35 mouse cellular contexts compared by ENCODE assay signal in the genomic region with DNA sequence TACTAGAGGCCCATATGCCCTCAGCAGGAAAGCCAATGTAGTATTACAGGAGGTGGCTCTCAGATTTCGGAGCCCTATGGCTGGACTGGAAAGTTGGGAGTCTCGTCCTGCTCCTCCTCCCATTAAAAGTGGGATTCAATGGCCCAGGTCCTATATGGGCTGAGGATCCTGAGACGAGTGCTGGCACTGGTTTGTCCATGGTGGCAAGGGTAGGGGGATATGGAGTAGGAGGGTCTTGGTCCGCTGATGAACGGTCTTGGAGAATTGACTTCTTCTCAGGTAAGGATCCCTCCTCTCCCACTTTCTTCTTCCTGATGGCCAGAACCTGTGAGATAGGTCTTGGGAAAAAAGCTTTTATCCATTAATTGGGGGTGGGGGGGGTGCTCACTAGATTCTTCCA.
"Had no signal": no experiment of that assay in that cellular context is flagged by ENCODE, and none has a peak within 500 bp of the region (broad histone marks: within the 10 kb centered on the region; RNA-seq: fewer than 3 reads in every experiment).

No protein-coding gene starts in this region.

- H3K9ac ChIP-seq: heart, embryonic 12.5 days; heart, embryonic 13.5 days; heart, embryonic 15.5 days; hindbrain, embryonic 12.5 days; hindbrain, embryonic 13.5 days; hindbrain, embryonic 14.5 days; hindbrain, embryonic 15.5 days; intestine, embryonic 15.5 days; kidney, embryonic 15.5 days had no signal

- H3K27me3 ChIP-seq: heart, embryonic 12.5 days; heart, embryonic 13.5 days; heart, embryonic 15.5 days; hindbrain, embryonic 12.5 days; hindbrain, embryonic 13.5 days; hindbrain, embryonic 15.5 days; intestine, embryonic 15.5 days; kidney, embryonic 15.5 days had no signal

- H3K4me2 ChIP-seq: heart, embryonic 11.5 days; heart, embryonic 12.5 days; heart, embryonic 13.5 days; heart, embryonic 15.5 days; hindbrain, embryonic 12.5 days; hindbrain, embryonic 13.5 days; hindbrain, embryonic 14.5 days; hindbrain, embryonic 15.5 days; intestine, embryonic 15.5 days; kidney, embryonic 15.5 days had no signal

- H3K9me3 ChIP-seq: heart, embryonic 10.5 days; heart, embryonic 13.5 days; heart, embryonic 15.5 days; hindbrain, embryonic 10.5 days; hindbrain, embryonic 12.5 days; hindbrain, embryonic 13.5 days; hindbrain, embryonic 15.5 days; intestine, embryonic 15.5 days; kidney, embryonic 15.5 days had no signal

- ATAC-seq: hindbrain, embryonic 16.5 days; hindbrain, postnatal 0 days; inflammation-experienced regulatory T-cells, adult 6 months; intestine, embryonic 15.5 days; intestine, embryonic 16.5 days; intestine, postnatal 0 days had no signal

- H3K4me3 ChIP-seq: heart, embryonic 10.5 days; heart, embryonic 12.5 days; heart, embryonic 13.5 days; heart, embryonic 15.5 days; hindbrain, embryonic 10.5 days; hindbrain, embryonic 12.5 days; hindbrain, embryonic 13.5 days; hindbrain, embryonic 15.5 days; intestine, embryonic 15.5 days; kidney, embryonic 15.5 days; layer of hippocampus, adult 2 months; left cerebral cortex, adult 2 months had no signal

- H3K4me1 ChIP-seq: heart, embryonic 10.5 days; heart, embryonic 12.5 days; heart, embryonic 13.5 days; heart, embryonic 15.5 days; hindbrain, embryonic 10.5 days; hindbrain, embryonic 12.5 days; hindbrain, embryonic 13.5 days; hindbrain, embryonic 15.5 days; intestine, embryonic 15.5 days; kidney, embryonic 15.5 days had no signal

- DNase-seq: heart, postnatal 10 days; heart, postnatal 14 days; heart, postnatal 36 days; heart, postnatal 4 days; kidney, adult 11 months; kidney, adult 18-20 months; kidney, adult 2 months; kidney, adult 8-10 months; kidney, adult 9 months; kidney, postnatal 10 days; kidney, postnatal 25 days; kidney, postnatal 36 days; kidney, postnatal 4 days; layer of hippocampus, adult 9-11 months; layer of hippocampus, postnatal 36 days had no signal

- H3K27ac ChIP-seq: heart, embryonic 10.5 days; heart, embryonic 13.5 days; heart, embryonic 15.5 days; hindbrain, embryonic 10.5 days; hindbrain, embryonic 12.5 days; hindbrain, embryonic 13.5 days; hindbrain, embryonic 14.5 days; hindbrain, embryonic 15.5 days; hindbrain, postnatal 0 days; intestine, embryonic 15.5 days; kidney, embryonic 15.5 days; kidney, postnatal 0 days; layer of hippocampus, adult 2 months; left cerebral cortex, adult 2 months had no signal

- H3K36me3 ChIP-seq: heart, embryonic 10.5 days; heart, embryonic 12.5 days; heart, embryonic 13.5 days; heart, embryonic 15.5 days; hindbrain, embryonic 10.5 days; hindbrain, embryonic 12.5 days; hindbrain, embryonic 13.5 days; hindbrain, embryonic 15.5 days; intestine, embryonic 15.5 days; kidney, embryonic 15.5 days had no signal
